Mouse (Mus musculus): ENCODE data around the gene Rad52. TPM values are rescaled to one million over a fixed set of nuclear protein-coding genes. Genes with fewer than 3 reads are reported as not detected.

Gene Rad52
- polyA plus RNA-seq (2015; fragmentation: Nextera tagmentation; extraction: Ambion mirVana): 27.9 and 32.7 TPM in 2 replicates

GRCm38 (mm10) chr6:119902204-119903080 is at the start of gene Rad52:
TSS of gene Rad52 (plus strand) at chr6:119902698.
- ATAC-seq (ENCODE audit: insufficient number of reproducible peaks, insufficient read depth, low FRiP score, low TSS enrichment, low read depth): peak; percentile 69

GRCm38 (mm10) chr6:119854156-119854555 is 48.3 kb upstream of the Rad52 start:
- ATAC-seq (ENCODE audit: insufficient number of reproducible peaks, insufficient read depth, low FRiP score, low TSS enrichment, low read depth): no peak
- Histone ChIP-seq H3K27me3 (no peaks in the 10 kb centered on the region), H3K4me3 (no peak overlapping the region), H3K4me1 (peaks cover 4% of the 10 kb centered on the region), H3K36me3 (no peaks in the 10 kb centered on the region), H3K27ac (no peak overlapping the region), H3K9ac (no peak overlapping the region), H3K9me3 (0 out of 2 replicates have a peak, but pooled peaks cover 3% of the 10 kb centered on the region), H3K4me2 (no peak overlapping the region)
- WGBS: 36% methylated on average over 2 of the region's 2 CpGs

More at GRCm38 (mm10) chr6:119902204-119903080, at the start of gene Rad52:
- Histone ChIP-seq H3K9ac (peak within 1 kb of the TSS; percentile 98), H3K36me3 (peaks cover 7% of the 10 kb centered on the region; the same call in 1 of the 2 replicates), H3K27me3 (no peaks in the 10 kb centered on the region), H3K4me1 (peaks cover 11% of the 10 kb centered on the region), H3K27ac (peak within 1 kb of the TSS; percentile 96), H3K9me3 (no peaks in the 10 kb centered on the region), H3K4me3 (peak within 1 kb of the TSS; percentile 97), H3K4me2 (peak within 1 kb of the TSS; percentile 67)
- under 1% methylated on average over 67 of the region's 67 CpGs for WGBS

- H3K9ac ChIP-seq: no peak overlapping the region
- H3K27me3 ChIP-seq: no peaks in the 10 kb centered on the region
- no peak overlapping the region for H3K4me2 ChIP-seq
- no peak for ATAC-seq (ENCODE audit: insufficient number of reproducible peaks, insufficient read depth, low FRiP score, low TSS enrichment, low read depth)
- no peaks in the 10 kb centered on the region for H3K4me1 ChIP-seq
- H3K27ac ChIP-seq: no peak overlapping the region
- H3K36me3 ChIP-seq: no peaks in the 10 kb centered on the region
- H3K4me3 ChIP-seq: no peak overlapping the region
- 80% methylated on average over 4 of the region's 4 CpGs for WGBS
- H3K9me3 ChIP-seq: peaks cover 3% of the 10 kb centered on the region; the same call in 1 of the 2 replicates
These were observed 47.0 kb upstream of the Rad52 start for GRCm38 (mm10) chr6:119855471-119855870.

GRCm38 (mm10) chr6:119860236-119860635 is 42.3 kb upstream of the Rad52 start:
- Histone ChIP-seq H3K27me3 (no peaks in the 10 kb centered on the region), H3K9ac (no peak overlapping the region), H3K4me2 (no peak overlapping the region), H3K36me3 (no peaks in the 10 kb centered on the region), H3K4me3 (no peak overlapping the region), H3K27ac (no peak overlapping the region), H3K4me1 (no peaks in the 10 kb centered on the region), H3K9me3 (peaks cover 3% of the 10 kb centered on the region; the same call in 1 of the 2 replicates)
- ATAC-seq (ENCODE audit: insufficient number of reproducible peaks, insufficient read depth, low FRiP score, low TSS enrichment, low read depth): no peak
- 85% methylated on average over 2 of the region's 2 CpGs for WGBS

- 44% methylated on average over 8 of the region's 8 CpGs for WGBS
- Histone ChIP-seq H3K27me3 (no peaks in the 10 kb centered on the region), H3K4me1 (no peaks in the 10 kb centered on the region)
These were observed 41.0 kb upstream of the Rad52 start for GRCm38 (mm10) chr6:119861519-119861918.

GRCm38 (mm10) chr6:119864341-119865034 is 38.0 kb upstream of the Rad52 start:
- no peak overlapping the region for H3K9ac ChIP-seq
- no peaks in the 10 kb centered on the region for H3K4me1 ChIP-seq
- H3K27me3 ChIP-seq: no peaks in the 10 kb centered on the region
- no peaks in the 10 kb centered on the region for H3K36me3 ChIP-seq
- no peak overlapping the region for H3K27ac ChIP-seq
- ATAC-seq (ENCODE audit: insufficient number of reproducible peaks, insufficient read depth, low FRiP score, low TSS enrichment, low read depth): no peak
- H3K9me3 ChIP-seq: no peaks in the 10 kb centered on the region; the same call in 1 of the 2 replicates
- H3K4me2 ChIP-seq: no peak overlapping the region
- 89% methylated on average over 11 of the region's 11 CpGs for WGBS
- H3K4me3 ChIP-seq: no peak overlapping the region

More at GRCm38 (mm10) chr6:119861519-119861918, 41.0 kb upstream of the Rad52 start:
- no peak overlapping the region for H3K9ac ChIP-seq
- ATAC-seq (ENCODE audit: insufficient number of reproducible peaks, insufficient read depth, low FRiP score, low TSS enrichment, low read depth): no peak
- peaks cover 3% of the 10 kb centered on the region; the same call in 1 of the 2 replicates for H3K9me3 ChIP-seq
- H3K27ac ChIP-seq: no peak overlapping the region
- no peak overlapping the region for H3K4me3 ChIP-seq
- no peak overlapping the region for H3K4me2 ChIP-seq
- no peaks in the 10 kb centered on the region for H3K36me3 ChIP-seq

GRCm38 (mm10) chr6:119883151-119883550 is 19.3 kb upstream of the Rad52 start:
- Histone ChIP-seq H3K4me3 (no peak overlapping the region), H3K36me3 (no peaks in the 10 kb centered on the region), H3K27ac (no peak overlapping the region), H3K27me3 (no peaks in the 10 kb centered on the region), H3K9me3 (no peaks in the 10 kb centered on the region), H3K4me2 (no peak overlapping the region), H3K4me1 (no peaks in the 10 kb centered on the region), H3K9ac (no peak overlapping the region)
- no peak for ATAC-seq (ENCODE audit: insufficient number of reproducible peaks, insufficient read depth, low FRiP score, low TSS enrichment, low read depth)
- 81% methylated on average over 7 of the region's 7 CpGs for WGBS

- H3K27ac ChIP-seq: no peak overlapping the region
- no peaks in the 10 kb centered on the region; the same call in 1 of the 2 replicates for H3K27me3 ChIP-seq
- no peaks in the 10 kb centered on the region for H3K9me3 ChIP-seq
- no peak overlapping the region for H3K4me3 ChIP-seq
- H3K36me3 ChIP-seq: no peaks in the 10 kb centered on the region
- WGBS: 85% methylated on average over 7 of the region's 7 CpGs
- ATAC-seq (ENCODE audit: insufficient number of reproducible peaks, insufficient read depth, low FRiP score, low TSS enrichment, low read depth): no peak
- H3K4me2 ChIP-seq: no peak overlapping the region
- H3K9ac ChIP-seq: no peak overlapping the region
- H3K4me1 ChIP-seq: no peaks in the 10 kb centered on the region
These were observed 9.8 kb upstream of the Rad52 start for GRCm38 (mm10) chr6:119892711-119893110.

- 18% methylated on average over 15 of the region's 15 CpGs for WGBS
- Histone ChIP-seq H3K9me3 (no peaks in the 10 kb centered on the region), H3K27ac (peak overlapping the region; percentile 96), H3K36me3 (peaks cover 7% of the 10 kb centered on the region; the same call in 1 of the 2 replicates), H3K4me2 (peak overlapping the region; percentile 67), H3K4me3 (peak overlapping the region; percentile 97), H3K4me1 (peaks cover 11% of the 10 kb centered on the region), H3K27me3 (no peaks in the 10 kb centered on the region), H3K9ac (peak overlapping the region; percentile 98)
- ATAC-seq (ENCODE audit: insufficient number of reproducible peaks, insufficient read depth, low FRiP score, low TSS enrichment, low read depth): 0 out of 2 replicates have a peak, but pooled peaks have one; percentile 26
These were observed 737 bp downstream of the Rad52 start for GRCm38 (mm10) chr6:119903081-119903789.

- no peak overlapping the region for H3K4me2 ChIP-seq
- WGBS: 86% methylated on average over 5 of the region's 5 CpGs
- H3K4me1 ChIP-seq: peaks cover 11% of the 10 kb centered on the region
- no peaks in the 10 kb centered on the region for H3K9me3 ChIP-seq
- H3K4me3 ChIP-seq: no peak overlapping the region
- no peak overlapping the region for H3K9ac ChIP-seq
- H3K27ac ChIP-seq: no peak overlapping the region
- peaks cover 7% of the 10 kb centered on the region; the same call in 1 of the 2 replicates for H3K36me3 ChIP-seq
- no peak for ATAC-seq (ENCODE audit: insufficient number of reproducible peaks, insufficient read depth, low FRiP score, low TSS enrichment, low read depth)
- no peaks in the 10 kb centered on the region for H3K27me3 ChIP-seq
These were observed 3.0 kb downstream of the Rad52 start for GRCm38 (mm10) chr6:119905461-119905860.

- Histone ChIP-seq H3K4me1 (no peaks in the 10 kb centered on the region), H3K9me3 (no peaks in the 10 kb centered on the region), H3K9ac (no peak overlapping the region), H3K27ac (no peak overlapping the region), H3K27me3 (no peaks in the 10 kb centered on the region), H3K4me2 (no peak overlapping the region), H3K4me3 (no peak overlapping the region), H3K36me3 (peaks cover 55% of the 10 kb centered on the region)
- WGBS: 53% methylated on average over 5 of the region's 5 CpGs
- no peak for ATAC-seq (ENCODE audit: insufficient number of reproducible peaks, insufficient read depth, low FRiP score, low TSS enrichment, low read depth)
These were observed 9.5 kb downstream of the Rad52 start for GRCm38 (mm10) chr6:119912046-119912445.

Data from embryonic facial prominence, embryonic 13.5 days (tissue).